Mouse (Mus musculus) lung, embryonic 16.5 days (tissue): Measurements from ENCODE around the gene Mon2. TPM values are rescaled to one million over a fixed set of nuclear protein-coding genes. Genes with fewer than 3 reads are reported as not detected.

Experiments used
- ATAC-seq: fragments of 200-750 bp; cut with Nextera tagmentation; 2 replicates; pipeline ENCODE4 v1.8.0; 2017; ENCODE audit warnings: low read depth, mild to moderate bottlenecking, moderate library complexity
- H3K27ac ChIP-seq: fragments of 300-500 bp; sonication (generic); 2 replicates; pipeline ENCODE4 v1.5.1; 2014; ENCODE audit warnings: mild to moderate bottlenecking, control low read depth, low read length
- H3K27me3 ChIP-seq: fragments of 300-500 bp; sonication (generic); 2 replicates; pipeline ENCODE4 v1.6.1; 2014; ENCODE audit warnings: low read depth, low read length, mixed read lengths; ENCODE audit not compliant: control insufficient read depth, insufficient read depth
- H3K36me3 ChIP-seq: fragments of 300-500 bp; sonication (generic); 2 replicates; pipeline ENCODE4 v1.6.1; 2014; ENCODE audit warnings: low read length; ENCODE audit not compliant: control insufficient read depth, insufficient read depth
- H3K4me1 ChIP-seq: fragments of 300-500 bp; sonication (generic); replicated peaks from 2 replicates; pipeline ENCODE4 v1.6.1; 2014; ENCODE audit warnings: low read length, mixed read lengths; ENCODE audit not compliant: control insufficient read depth, insufficient read depth
- H3K4me2 ChIP-seq: fragments of 300-500 bp; sonication (generic); 2 replicates; pipeline ENCODE4 v1.6.1; 2014; ENCODE audit warnings: low read depth, low read length, control low read depth
- H3K4me3 ChIP-seq: fragments of 300-500 bp; sonication (generic); 2 replicates; pipeline ENCODE4 v1.5.1; 2014; ENCODE audit warnings: mild to moderate bottlenecking, low read length, control low read depth
- H3K9ac ChIP-seq: fragments of 300-500 bp; sonication (generic); 2 replicates; pipeline ENCODE4 v1.6.1; 2014; ENCODE audit warnings: low read length, control low read depth
- H3K9me3 ChIP-seq: fragments of 300-500 bp; sonication (generic); 2 replicates; pipeline ENCODE4 v1.6.1; 2016; ENCODE audit warnings: low read length; ENCODE audit not compliant: control insufficient read depth
- WGBS: fragments of 180-500 bp; shearing (Covaris S2); extraction: QIAGEN DNeasy Blood & Tissue Kit; methylation state at CpG from one replicate; pipeline ENCODE4 v1.1.7; 2014; 5-methylcytosine and 5-hydroxymethylcytosine counted together
- polyA plus RNA-seq: library from polyadenylated mRNA; unstranded; fragments of >200 nt; fragmentation: Nextera tagmentation; extraction: Ambion mirVana; gene quantifications from 2 replicates; pipeline ENCODE4 v1.2.1, GENCODE M21; 2015

Gene Mon2
- 16.2 and 19.3 TPM in 2 replicates for polyA plus RNA-seq

DNA sequence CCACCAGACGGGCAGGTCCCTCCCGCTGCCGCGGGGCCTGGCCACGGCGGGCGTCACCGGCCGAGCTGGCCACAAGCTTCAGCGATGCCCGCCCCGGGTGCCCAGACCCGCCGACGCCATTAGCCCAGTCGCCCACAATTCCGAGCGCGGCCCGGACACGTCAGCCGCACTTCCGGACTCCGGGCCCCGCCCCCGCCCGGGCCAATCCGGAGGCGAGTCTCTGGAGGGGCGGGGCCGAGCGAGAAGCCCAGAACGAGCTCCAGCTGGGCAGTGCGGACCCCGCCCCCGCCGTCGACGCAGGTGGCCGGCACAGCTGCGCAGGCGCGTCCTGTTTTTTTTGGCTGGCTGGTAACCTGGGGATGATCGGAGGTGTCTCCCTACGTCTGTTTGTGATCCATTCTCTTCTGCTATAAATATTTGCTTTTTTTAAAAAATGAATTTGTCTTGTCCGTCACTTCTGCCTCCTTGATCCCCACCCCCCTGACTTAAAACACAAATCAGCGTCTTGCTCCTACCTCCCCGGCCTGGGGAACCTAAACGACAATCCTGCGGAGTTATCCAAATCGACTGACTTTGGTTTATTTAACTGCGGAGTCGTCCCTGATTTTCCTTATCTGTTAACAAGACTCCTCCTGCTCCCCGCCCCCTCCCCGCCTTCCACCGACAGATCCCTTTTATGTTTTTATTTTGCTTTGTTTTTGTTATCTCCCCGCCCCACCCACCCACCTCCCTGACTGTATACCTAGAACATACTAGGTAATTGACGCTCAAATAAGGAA is at the start of gene Mon2:
Gene Mon2, minus strand, starts transcription at position 261 of the 779 bp plus-strand sequence.
- no peaks in the 10 kb centered on the region for H3K9me3 ChIP-seq
- H3K36me3 ChIP-seq: no peaks in the 10 kb centered on the region
- H3K4me3 ChIP-seq: peak within 1 kb of the TSS; percentile 97
- ATAC-seq: peak; percentile 99
- peak within 1 kb of the TSS; percentile 74 for H3K27ac ChIP-seq
- H3K4me1 ChIP-seq: peaks cover 11% of the 10 kb centered on the region
- peak within 1 kb of the TSS; percentile 93 for H3K9ac ChIP-seq
- H3K4me2 ChIP-seq: peak within 1 kb of the TSS; percentile 84
- no peaks in the 10 kb centered on the region for H3K27me3 ChIP-seq
- WGBS: under 1% methylated on average over 57 of the region's 58 CpGs

DNA sequence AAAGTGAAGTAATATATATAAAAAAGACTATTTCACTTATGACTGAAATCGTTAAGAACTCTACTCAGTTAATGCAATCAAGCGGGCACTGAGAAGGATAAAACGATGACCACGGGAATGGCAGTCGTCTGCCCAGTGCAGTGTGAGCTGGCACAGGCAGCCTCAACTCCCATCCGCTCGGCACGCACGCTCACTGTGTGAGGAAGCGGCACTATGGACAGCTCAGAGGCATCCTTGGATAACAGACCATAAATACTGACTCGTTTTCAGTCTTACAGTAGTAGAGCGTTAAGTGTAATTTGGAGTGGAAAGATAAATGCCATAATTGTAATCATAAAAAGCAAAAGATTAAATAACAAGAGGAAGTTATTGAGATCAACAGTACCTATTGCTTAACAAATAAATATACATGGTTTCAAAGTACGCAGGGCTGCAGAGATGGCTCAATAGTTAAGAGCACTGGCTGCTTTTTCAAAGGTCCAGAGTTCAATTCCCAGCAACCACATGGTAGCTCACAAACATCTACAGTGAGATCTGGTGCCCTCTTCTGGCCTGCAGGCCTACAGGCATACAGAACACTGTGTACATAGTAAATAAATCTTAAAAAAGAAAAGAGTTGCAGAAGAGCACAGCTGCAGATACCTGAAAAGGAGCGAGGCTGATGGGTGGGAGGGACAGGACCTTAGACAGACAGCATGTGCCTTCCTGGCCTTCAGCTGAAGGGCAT is 44.5 kb upstream of the Mon2 start:
- ATAC-seq: no peak
- Histone ChIP-seq H3K4me2 (no peak overlapping the region), H3K36me3 (peaks cover 41% of the 10 kb centered on the region), H3K9ac (no peak overlapping the region), H3K9me3 (no peaks in the 10 kb centered on the region), H3K4me1 (no peaks in the 10 kb centered on the region), H3K4me3 (no peak overlapping the region), H3K27ac (no peak overlapping the region), H3K27me3 (no peaks in the 10 kb centered on the region)
- 93% methylated on average over 14 of the region's 14 CpGs for whole genome bisulfite sequencing

DNA sequence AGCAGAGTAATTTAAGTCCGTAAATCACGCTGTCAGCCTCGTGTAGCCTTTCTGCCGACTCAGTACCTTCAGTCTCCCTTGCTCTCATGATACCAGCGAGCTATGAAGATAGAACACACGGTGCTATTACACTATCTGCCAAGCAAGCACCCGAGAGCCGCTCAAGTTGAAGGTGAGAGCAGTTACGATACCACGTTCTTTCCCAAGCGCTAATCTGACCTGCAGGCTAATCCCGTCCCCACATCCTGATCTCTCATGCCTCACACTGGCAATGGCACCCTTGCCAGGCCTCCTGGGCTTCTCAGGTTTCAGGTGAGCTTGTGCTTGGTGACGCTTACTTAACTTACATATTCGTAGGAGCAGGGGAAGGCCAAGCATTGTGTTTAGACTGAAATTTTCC is 40.6 kb upstream of the Mon2 start:
- Histone ChIP-seq H3K27ac (no peak overlapping the region), H3K9me3 (no peaks in the 10 kb centered on the region), H3K4me1 (no peaks in the 10 kb centered on the region), H3K36me3 (peaks cover 38% of the 10 kb centered on the region), H3K4me2 (no peak overlapping the region), H3K9ac (no peak overlapping the region), H3K4me3 (no peak overlapping the region), H3K27me3 (no peaks in the 10 kb centered on the region)
- no peak for ATAC-seq
- 79% methylated on average over 14 of the region's 14 CpGs for WGBS

DNA sequence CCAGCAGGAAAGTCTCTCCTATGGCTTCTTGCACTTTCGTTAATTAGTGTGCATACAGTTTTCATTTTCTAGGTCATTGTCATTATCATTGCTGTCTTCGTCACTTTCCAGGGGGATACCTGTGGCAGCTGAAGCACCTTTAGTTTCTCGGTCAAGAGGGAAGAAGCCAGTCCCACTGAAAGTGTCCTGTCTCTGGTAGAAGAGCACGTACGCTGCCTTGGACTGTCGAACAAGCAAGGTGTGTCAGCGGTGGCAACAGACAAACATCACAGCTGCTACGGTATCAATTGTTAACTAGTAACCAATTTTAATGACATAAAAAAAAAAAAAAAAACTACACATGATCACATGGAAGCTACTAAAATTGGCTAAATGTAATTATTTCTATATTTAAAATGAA is 37.2 kb upstream of the Mon2 start:
- no peak for ATAC-seq
- WGBS: 93% methylated on average over 8 of the region's 8 CpGs
- Histone ChIP-seq H3K27ac (no peak overlapping the region), H3K4me3 (no peak overlapping the region), H3K9me3 (no peaks in the 10 kb centered on the region), H3K36me3 (peaks cover 25% of the 10 kb centered on the region), H3K27me3 (no peaks in the 10 kb centered on the region), H3K9ac (no peak overlapping the region), H3K4me2 (no peak overlapping the region), H3K4me1 (peaks cover 3% of the 10 kb centered on the region)

DNA sequence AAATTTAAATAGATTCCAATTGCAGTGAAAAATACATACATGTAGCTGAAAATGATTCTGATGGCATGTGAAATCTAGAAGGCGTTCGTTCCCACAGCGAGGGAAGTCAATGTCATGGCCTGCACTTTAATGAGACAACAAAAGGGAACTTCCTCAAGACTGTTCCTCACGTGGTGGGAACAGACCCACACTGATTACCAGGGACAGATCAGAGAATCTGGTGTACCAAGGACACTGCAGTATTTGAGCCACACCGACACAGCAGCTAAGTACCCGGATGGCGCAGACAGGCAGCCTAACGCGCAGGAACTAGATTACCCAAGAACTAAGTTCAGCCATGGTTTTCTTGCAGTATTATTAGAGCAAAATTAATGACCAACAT is 36.5 kb upstream of the Mon2 start:
- peaks cover 23% of the 10 kb centered on the region; the same call in 1 of the 2 replicates for H3K36me3 ChIP-seq

DNA sequence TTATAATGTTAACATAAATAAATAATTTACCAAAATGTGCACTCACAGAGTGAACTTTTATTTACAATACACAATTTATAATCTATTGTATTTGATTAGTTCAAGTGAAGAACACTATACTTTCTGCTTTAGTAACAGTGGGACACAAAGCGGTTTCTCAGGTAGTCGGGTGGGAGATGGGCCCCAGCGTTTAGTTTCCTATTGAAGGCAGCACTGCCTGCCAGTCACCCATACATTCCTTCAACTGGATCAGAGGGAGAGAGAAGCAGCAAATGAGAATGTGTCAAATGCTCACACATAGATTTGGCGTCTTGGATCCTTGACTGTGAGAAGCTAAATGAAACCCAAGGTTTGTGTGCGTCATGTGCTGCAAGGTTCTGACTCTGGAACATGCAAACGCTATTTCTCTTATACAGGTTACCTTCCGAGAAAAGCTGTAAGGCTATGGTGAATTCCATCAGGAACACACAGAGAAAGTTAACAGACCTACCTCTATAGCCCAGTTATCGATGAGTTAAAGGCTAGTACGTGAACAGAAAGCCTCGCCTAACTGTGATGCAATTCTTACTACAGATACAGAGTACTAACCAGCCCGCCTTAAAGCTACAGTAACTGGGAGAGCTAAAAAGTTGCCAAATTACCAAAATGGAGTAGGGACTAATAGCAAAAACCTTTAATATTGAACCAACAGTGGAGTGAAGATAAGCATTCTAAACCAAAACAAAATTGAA is 35.9 kb upstream of the Mon2 start:
- H3K4me2 ChIP-seq: no peak overlapping the region
- peaks cover 8% of the 10 kb centered on the region for H3K4me1 ChIP-seq
- no peak overlapping the region for H3K9ac ChIP-seq
- H3K9me3 ChIP-seq: no peaks in the 10 kb centered on the region
- no peak for ATAC-seq
- H3K4me3 ChIP-seq: no peak overlapping the region
- peaks cover 20% of the 10 kb centered on the region; the same call in 1 of the 2 replicates for H3K36me3 ChIP-seq
- no peaks in the 10 kb centered on the region for H3K27me3 ChIP-seq
- H3K27ac ChIP-seq: no peak overlapping the region
- WGBS: 75% methylated on average over 11 of the region's 11 CpGs

More for the DNA sequence above, 36.5 kb upstream of the Mon2 start:
- H3K9ac ChIP-seq: no peak overlapping the region
- H3K4me1 ChIP-seq: peaks cover 8% of the 10 kb centered on the region
- no peak overlapping the region for H3K4me3 ChIP-seq
- H3K9me3 ChIP-seq: no peaks in the 10 kb centered on the region
- 88% methylated on average over 9 of the region's 9 CpGs for WGBS
- no peak overlapping the region for H3K27ac ChIP-seq
- H3K27me3 ChIP-seq: no peaks in the 10 kb centered on the region
- no peak overlapping the region for H3K4me2 ChIP-seq
- ATAC-seq: no peak

DNA sequence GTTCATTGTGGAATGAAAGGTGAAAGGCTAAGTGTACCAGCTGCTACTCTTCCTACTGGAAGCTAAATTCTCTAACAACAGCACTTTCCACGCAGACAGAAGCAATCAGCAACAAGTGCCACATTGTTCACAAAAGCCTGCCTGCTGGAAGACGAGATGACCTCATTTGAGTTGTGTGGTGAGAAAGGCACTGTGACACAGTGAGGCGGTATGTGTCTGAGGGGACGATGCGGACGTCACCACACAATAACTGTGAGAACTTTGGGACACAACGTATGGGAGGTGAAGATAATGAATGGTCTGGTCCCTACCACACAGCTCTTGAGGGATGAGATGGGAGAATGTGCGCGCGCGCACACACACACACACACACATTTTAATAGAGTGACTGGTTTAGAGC is 34.2 kb upstream of the Mon2 start:
- no peak overlapping the region for H3K27ac ChIP-seq
- H3K4me3 ChIP-seq: no peak overlapping the region
- peaks cover 11% of the 10 kb centered on the region; the same call in 1 of the 2 replicates for H3K36me3 ChIP-seq
- H3K27me3 ChIP-seq: no peaks in the 10 kb centered on the region
- H3K9ac ChIP-seq: no peak overlapping the region
- 52% methylated on average over 11 of the region's 11 CpGs for WGBS
- H3K4me1 ChIP-seq: peaks cover 8% of the 10 kb centered on the region
- H3K9me3 ChIP-seq: no peaks in the 10 kb centered on the region
- H3K4me2 ChIP-seq: no peak overlapping the region
- peak; percentile 77 for ATAC-seq

DNA sequence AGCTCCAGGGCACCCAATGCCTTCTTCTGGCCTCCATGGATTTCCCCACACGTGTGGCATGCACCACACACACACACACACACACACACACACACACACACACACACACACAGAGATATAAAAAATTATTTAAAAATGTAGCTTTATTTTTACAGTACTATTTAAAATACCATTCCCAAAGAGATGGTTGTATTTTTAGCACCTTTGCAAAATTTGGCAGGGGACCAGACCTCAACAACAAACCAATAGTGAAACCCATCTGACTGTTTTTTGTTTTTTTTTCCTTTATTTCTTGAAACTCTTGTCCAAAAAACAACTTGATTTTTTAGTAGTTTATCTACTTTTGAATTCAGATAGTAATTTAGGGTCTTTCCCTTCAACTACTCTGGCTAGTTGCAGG is 32.2 kb upstream of the Mon2 start:
- Histone ChIP-seq H3K27me3 (no peaks in the 10 kb centered on the region), H3K27ac (no peak overlapping the region), H3K4me3 (no peak overlapping the region), H3K9ac (no peak overlapping the region), H3K9me3 (no peaks in the 10 kb centered on the region), H3K4me1 (peaks cover 8% of the 10 kb centered on the region), H3K36me3 (no peaks in the 10 kb centered on the region), H3K4me2 (no peak overlapping the region)
- no peak for ATAC-seq
- WGBS: 52% methylated on average over 1 of the region's 1 CpGs

DNA sequence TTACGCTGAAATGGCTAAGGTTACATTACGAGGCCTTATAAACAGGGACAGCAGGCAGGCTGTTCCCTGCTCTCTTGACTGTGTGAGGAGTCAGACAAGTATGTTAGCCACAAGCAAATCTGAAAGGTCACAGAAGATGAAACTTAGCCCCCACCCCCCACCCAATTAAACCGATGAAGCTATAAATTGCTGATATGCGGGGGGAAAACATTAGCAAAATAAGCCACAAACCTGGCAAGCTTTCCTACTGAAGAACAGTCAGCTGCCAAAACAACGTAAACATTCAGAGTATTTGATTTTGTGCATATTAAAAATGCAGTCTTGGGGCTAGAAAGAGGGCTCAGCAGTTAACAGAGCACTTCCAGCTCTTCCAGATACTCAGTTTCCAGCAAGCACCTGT is 31.8 kb upstream of the Mon2 start:
- H3K4me2 ChIP-seq: no peak overlapping the region
- no peak overlapping the region for H3K27ac ChIP-seq
- ATAC-seq: peak; percentile 19; the same call in 1 of the 2 replicates
- H3K9me3 ChIP-seq: no peaks in the 10 kb centered on the region
- peaks cover 8% of the 10 kb centered on the region for H3K4me1 ChIP-seq
- no peaks in the 10 kb centered on the region for H3K27me3 ChIP-seq
- no peak overlapping the region for H3K9ac ChIP-seq
- 66% methylated on average over 5 of the region's 5 CpGs for WGBS
- no peaks in the 10 kb centered on the region for H3K36me3 ChIP-seq
- H3K4me3 ChIP-seq: no peak overlapping the region
